Mouse (Mus musculus): ENCODE results near the gene Olfr320. TPM values are rescaled to one million over a fixed set of nuclear protein-coding genes. Genes with fewer than 3 reads are reported as not detected.
A peak's percentile ranks its signal among the peaks of the same experiment; 100 is the strongest.
"Not testable (repeated sequence)": the region's sequence is repeated elsewhere in the genome, so short reads cannot be mapped to it uniquely, and the experiment has no call there.

The Olfr320 gene
- total RNA-seq (2021): not detected
- long read RNA-seq, experiment 1: 0 reads
- long read RNA-seq, experiment 2: 0 reads

GRCm38 (mm10) chr11:58680799-58681198 lies at the start of gene Olfr320:
Olfr320 (plus strand) TSS chr11:58681099.
- no peak for DNase-seq

- DNase-seq: no peak
These were observed 46.0 kb upstream of the Olfr320 start for GRCm38 (mm10) chr11:58634878-58635277.

- peak; percentile 67 for DNase-seq
These were observed 44.4 kb upstream of the Olfr320 start for GRCm38 (mm10) chr11:58636376-58636977.

GRCm38 (mm10) chr11:58638176-58638701 lies 42.7 kb upstream of the Olfr320 start:
- DNase-seq: peak; percentile 47

GRCm38 (mm10) chr11:58640272-58640867 lies 40.5 kb upstream of the Olfr320 start, which contains the start of gene Trim58:
Trim58 (plus strand) TSS chr11:58640465.
- DNase-seq: peak; percentile 20

GRCm38 (mm10) chr11:58641057-58641456 lies 39.8 kb upstream of the Olfr320 start:
- DNase-seq: no peak

- DNase-seq: no peak
These were observed 39.1 kb upstream of the Olfr320 start for GRCm38 (mm10) chr11:58641638-58642358.

GRCm38 (mm10) chr11:58643350-58643749 lies 37.5 kb upstream of the Olfr320 start:
- DNase-seq: peak; percentile 10

GRCm38 (mm10) chr11:58655151-58655550 lies 25.7 kb upstream of the Olfr320 start:
- DNase-seq: no peak

- no peak for DNase-seq
These were observed 22.3 kb upstream of the Olfr320 start, which contains the start of gene Olfr322 for GRCm38 (mm10) chr11:58658596-58658995. Olfr322 (plus strand) TSS chr11:58658782.

GRCm38 (mm10) chr11:58669252-58669651 lies 11.6 kb upstream of the Olfr320 start:
- no peak for DNase-seq

- DNase-seq: no peak
These were observed 9.1 kb upstream of the Olfr320 start for GRCm38 (mm10) chr11:58671825-58672224.

GRCm38 (mm10) chr11:58698862-58699261 lies 18.0 kb downstream of the Olfr320 start, which contains the start of gene Olfr319:
Olfr319 (plus strand) TSS chr11:58699162.
- DNase-seq: no peak

- DNase-seq: no peak
These were observed 28.2 kb downstream of the Olfr320 start for GRCm38 (mm10) chr11:58709086-58709485.

GRCm38 (mm10) chr11:58717723-58718122 lies 36.8 kb downstream of the Olfr320 start:
- not testable (repeated sequence) for DNase-seq

- DNase-seq: no peak
These were observed 38.8 kb downstream of the Olfr320 start for GRCm38 (mm10) chr11:58719701-58720100.

- DNase-seq: no peak
These were observed 43.0 kb downstream of the Olfr320 start, which contains the start of gene Olfr318 for GRCm38 (mm10) chr11:58723914-58724313. Olfr318 (minus strand) TSS chr11:58724014.

GRCm38 (mm10) chr11:58727896-58728650 lies 47.2 kb downstream of the Olfr320 start:
- not testable (repeated sequence) for DNase-seq

GRCm38 (mm10) chr11:58733372-58733771 lies 52.5 kb downstream of the Olfr320 start:
- no peak for DNase-seq
